Mouse (Mus musculus): ENCODE measurements around the gene Plin3.

Plin3 gene

DNA sequence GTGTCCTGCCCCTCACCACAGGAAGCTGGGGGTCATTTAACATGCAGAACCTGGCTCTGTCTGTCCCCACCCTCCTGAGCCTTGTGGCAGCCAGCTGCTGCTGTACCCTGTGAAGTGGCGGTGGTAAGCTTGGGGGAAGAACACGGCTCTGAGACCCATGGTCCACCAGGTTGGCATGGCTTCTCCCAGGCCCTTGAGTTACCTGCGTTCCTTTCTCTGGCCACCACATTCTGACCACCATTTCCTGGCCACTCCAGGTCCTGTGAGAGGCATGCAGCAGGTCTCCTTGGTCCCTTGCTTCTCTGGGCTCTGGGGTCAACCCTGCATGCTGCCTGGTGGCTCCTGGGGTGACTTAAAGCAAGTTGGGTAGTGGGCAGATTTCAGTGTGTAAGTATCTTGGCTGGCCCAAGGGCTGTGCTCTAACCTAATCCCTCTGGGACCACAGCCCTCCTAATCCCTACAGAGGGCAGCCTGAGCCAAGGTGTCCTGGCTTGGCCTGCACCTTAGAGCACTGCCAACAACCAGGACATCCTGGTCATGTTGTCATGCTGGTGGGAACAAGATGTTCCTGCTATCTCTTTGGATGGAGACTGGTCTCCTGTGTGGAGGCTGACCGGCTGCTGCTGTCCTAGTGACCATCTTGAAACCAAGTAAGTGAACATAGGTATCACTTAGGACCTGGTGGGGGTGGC, at the start of gene Plin3:
Gene Plin3, minus strand, starts transcription at position 343 of the 692 bp plus-strand sequence.
- DNase-seq: peak; percentile 48 to 63

DNA sequence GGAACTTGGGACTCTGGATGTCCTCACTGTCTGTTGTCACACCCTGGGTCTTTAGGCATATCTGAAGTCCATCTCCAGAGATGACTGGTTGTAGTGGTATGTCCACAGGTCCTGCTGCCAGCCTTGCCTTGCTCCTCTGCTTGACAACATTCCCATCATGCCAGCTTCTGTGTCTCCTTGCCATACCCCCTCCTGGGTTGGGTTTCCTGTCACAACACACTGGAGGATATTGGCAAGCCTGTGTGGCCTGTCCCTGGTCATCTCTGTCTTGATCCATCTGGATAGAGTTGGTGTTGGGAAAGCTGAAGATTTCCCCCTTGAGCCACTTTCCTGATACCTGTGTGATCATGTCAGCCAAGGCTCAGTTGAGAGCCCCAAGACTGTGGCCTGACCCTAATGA, 48.0 kb upstream of the Plin3 start:
- no peak for DNase-seq

- DNase-seq: peak; percentile 68 to 70
These were observed 46.2 kb upstream of the Plin3 start for GRCm38 (mm10) chr17:56338909-56339308.

- no peak for DNase-seq
These were observed 45.1 kb upstream of the Plin3 start for GRCm38 (mm10) chr17:56337791-56338190.

- peak; percentile 54 to 62 for DNase-seq
These were observed 44.5 kb upstream of the Plin3 start for GRCm38 (mm10) chr17:56337190-56337589.

- no peak for DNase-seq
These were observed 40.3 kb upstream of the Plin3 start for GRCm38 (mm10) chr17:56332987-56333386.

- DNase-seq: no peak
These were observed 38.6 kb upstream of the Plin3 start for GRCm38 (mm10) chr17:56331256-56331655.

GRCm38 (mm10) chr17:56330345-56330744, 37.7 kb upstream of the Plin3 start:
- DNase-seq: peak; percentile 31 to 49

DNA sequence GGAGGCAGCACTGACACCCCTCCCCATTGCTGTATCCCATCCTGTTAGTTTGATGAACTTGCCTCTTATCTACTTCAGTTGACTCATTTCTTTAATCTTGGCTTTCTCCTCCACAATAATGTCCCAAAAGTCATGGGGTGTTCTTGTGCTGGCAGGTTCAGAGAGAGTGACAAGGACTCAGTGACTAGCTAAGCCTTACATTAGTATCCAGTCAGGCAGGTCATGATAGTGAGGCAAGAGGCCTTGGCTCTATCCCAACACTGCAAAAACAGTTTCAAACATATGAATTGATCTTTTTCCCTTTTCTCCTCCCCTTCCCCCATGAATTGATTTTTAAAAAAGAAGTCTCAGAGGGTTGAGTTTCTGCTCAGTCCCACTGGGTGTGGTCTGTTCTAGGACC, 36.6 kb upstream of the Plin3 start:
- DNase-seq: no peak

DNA sequence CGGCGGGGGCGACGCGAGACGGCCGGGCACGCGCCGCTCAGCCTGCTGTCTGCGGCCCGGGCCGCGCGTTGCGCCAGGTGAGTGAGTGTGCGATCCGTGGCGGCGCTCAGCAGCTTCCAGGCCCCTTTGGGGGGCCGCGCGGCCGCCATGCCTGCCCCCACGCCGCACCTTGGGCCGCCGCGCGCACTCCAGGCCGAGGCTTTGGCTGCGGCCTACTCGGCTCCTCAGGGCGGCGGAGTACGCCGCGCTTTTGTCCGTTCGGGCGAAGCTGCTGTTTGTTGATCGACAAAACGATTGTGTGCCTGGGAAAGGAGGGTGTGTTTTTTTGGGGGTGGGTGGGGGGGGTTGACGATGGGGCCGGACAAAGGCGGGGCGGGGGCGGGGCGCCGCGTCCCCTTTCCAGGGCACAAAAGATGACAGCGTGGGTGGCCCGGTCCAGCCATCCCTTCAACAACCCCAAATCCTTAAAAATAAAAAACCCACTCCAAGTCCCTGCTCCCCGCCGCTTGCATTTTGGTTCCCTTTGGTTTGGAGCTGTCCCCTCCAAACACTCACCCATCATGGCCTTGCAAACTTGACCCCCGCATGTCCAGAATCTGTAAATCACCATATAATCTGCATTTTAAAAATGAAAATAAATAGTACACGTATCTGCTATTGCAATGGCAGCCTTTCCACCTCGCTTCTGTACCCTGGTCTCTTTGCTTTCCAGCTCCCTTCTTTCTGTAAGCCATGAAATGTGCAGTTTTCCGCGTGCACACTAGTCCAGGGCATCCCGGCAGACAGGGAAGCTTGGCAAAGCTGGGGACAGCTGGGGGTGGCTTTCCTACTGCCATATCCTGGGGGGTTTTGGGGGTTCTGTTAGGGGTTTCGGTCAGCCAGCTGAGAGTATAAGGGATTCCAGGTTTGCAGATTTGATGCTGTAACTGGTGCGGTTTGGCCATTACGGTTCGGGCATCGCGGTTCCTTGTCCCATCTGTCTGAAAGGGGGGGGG, 33.8 kb upstream of the Plin3 start:
- DNase-seq: no peak

- DNase-seq: peak; percentile 99
These were observed 32.9 kb upstream of the Plin3 start, which contains the start of gene Kdm4b for GRCm38 (mm10) chr17:56325450-56326152. Gene Kdm4b, plus strand, starts transcription at chr17:56326062.

DNA sequence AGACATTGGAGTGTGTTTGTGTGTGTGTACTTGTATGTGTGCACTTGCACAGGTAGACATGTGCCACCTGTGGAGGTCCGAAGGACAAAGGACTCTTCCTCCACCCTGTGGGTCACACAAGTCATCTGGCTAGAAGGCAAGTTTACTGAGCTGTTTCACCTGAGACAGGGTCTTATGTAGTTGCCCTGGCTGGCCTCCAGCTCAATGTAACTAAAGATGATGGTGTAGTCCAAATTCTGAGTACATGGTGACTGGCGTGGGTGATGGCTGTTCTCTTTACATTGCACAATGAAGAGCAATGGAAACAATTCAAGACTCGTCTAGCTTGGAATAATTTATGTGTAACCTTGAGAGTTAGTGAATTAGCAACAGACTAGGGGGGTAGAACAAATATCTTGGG, 31.7 kb upstream of the Plin3 start:
- DNase-seq: no peak

DNA sequence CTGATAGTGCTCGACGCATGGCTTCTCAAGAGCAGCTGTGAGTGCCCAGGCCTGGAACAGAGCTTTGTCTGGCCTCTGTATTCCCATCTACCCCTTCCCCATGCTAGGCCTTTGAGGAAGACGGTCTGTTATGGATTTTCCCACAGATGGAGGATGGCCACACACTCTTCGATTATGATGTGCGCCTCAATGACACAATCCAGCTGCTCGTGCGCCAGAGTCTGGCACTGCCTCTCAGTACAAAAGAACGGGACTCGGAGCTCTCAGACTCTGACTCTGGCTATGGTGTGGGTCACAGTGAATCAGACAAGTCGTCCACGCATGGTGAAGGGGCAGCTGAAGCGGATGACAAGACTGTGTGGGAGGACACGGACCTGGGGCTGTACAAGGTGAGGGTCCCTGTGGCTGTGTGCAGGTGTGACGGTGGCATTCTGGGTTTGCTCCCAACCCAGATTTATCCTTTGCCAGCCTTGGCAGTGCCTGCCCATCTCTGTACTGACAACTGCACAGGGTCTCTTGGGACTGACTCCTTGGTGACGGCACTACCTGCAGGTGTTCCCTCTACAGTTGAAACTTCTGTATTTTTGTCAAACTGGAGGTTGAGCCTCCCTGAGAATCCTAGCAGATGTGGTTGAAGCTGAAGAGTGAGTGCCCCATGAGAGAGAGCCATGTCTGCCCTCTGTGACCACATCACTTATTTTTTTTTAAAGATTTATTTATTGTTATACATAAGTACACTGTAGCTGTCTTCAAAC, 16.7 kb upstream of the Plin3 start:
- DNase-seq: no peak

DNA sequence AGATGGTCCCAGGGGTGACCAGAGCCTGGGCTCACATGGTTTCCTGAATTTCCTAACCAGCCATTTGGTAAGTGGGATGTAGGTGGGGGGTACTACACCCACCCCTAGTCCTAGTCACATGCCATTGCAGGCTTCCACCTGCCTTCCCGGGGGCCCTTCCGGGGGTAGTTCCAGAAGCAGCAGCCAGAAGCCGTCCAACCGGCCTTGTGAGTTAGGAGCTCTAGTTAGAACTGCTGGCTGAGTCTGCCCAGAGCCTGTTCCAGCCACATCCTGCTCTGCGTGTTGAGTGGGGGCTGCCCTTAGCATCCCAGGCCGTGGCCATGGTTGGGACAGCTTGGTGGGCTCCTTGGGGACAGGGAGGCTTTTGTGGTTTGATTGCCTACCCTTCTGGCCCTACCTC, 15.4 kb upstream of the Plin3 start:
- DNase-seq: no peak

DNA sequence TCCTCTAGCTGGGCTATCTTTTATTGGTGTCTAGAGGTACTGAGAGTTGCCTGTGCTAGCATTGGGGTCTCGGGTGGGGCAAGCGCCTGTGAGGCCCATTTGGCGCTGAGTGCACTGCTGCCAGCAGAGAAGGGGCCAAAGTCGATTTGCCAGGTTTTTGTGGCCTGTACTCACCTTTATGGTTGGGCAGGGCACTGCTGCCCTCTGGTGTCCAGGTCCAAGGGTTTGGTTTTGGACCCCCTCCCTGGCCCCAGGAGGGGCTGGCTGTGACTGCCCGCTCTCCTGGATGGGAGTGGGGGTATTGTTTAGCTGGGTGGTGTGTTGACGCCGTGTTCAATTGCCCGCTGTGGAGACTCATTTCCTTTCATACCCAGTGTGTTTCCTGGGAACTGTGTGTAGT, 13.2 kb upstream of the Plin3 start:
- peak; percentile 46 to 59 for DNase-seq

- DNase-seq: peak in 1 of 2 experiments; percentile 44
These were observed 12.5 kb upstream of the Plin3 start for GRCm38 (mm10) chr17:56305156-56305555.

- DNase-seq: peak in 1 of 2 experiments; percentile 35
These were observed 12.0 kb upstream of the Plin3 start for GRCm38 (mm10) chr17:56304718-56305117.

- DNase-seq: peak; percentile 97 to 98
These were observed 11.3 kb upstream of the Plin3 start for GRCm38 (mm10) chr17:56303847-56304586.

DNA sequence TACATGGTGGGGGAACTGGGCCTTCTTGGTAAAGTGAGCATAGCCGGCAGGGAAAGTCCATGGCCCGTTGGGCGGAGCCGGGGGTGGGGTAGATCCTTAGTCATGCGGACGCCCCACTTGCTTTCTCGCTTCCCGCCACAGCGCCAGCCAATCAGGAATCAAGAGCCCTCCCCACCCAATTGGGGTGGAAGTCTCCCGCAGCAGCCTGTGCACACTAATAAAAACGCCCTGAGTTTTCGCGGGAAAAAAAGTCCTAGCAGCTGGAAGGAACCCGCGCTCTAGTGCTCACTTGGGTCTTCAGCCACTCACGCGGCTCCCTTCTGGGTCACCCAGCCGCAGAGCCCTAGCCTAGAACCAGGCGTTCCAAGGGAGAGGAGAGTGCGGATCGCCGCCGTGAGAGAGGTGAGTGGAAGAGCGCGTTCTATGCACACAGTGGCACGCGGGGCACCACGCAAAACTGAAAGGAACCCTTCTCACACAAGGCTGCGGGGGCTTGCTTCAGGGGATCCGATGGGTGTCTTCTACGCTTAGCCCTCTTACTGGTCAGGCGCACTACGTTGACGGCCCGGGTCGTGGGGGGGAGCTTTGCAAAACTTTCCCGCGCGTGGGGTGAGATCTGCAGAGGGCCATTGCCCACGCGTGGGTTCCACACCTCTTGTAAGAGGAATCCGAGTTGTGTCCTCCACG, 10.6 kb upstream of the Plin3 start, which contains the start of gene Uhrf1:
Gene Uhrf1, plus strand, starts transcription at position 162 of the 687 bp plus-strand sequence.
- DNase-seq: peak; percentile 76 to 86

DNA sequence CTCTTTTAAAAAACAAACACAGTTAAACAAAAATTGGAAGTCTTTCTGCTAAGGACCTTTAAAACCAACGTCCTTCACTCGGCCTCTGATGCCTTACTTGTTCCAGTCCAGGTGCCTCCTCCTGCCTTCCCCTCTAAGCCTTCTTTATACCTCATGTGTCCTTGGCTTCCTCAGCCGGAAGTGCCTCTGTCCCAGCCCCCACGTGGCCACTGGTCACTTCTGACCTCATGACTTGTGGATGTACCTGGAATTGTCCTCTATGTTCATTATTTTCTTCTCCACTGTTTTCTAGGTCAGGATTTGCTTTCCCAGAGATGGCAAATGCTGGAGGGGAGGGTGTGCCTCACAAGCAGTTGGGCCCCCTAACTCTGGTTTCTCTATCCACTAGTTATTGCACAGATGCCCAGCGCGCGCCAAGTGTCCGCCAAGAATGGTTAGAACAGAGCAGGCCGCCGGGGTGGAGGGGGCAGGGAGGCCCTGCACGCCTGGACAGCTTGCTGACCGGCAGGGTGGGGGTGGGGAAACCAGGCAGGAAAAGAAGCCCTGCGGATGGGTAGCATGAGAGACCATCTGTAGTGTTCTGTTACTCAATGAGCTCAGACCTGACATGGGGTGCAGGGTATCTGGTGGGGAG, 9.8 kb upstream of the Plin3 start:
- DNase-seq: peak in 1 of 2 experiments; percentile 49
